Mouse (Mus musculus) cortical plate, adult 2 months (tissue): Measurements from ENCODE around the gene Appbp2.

Source experiments
- CTCF ChIP-seq: fragments of 200-500 bp; IDR thresholded peaks from 2 replicates; pipeline ENCODE4 v1.5.1; 2011; ENCODE audit warnings: mild to moderate bottlenecking, control low read depth, low read length; ENCODE audit not compliant: insufficient read depth; ENCODE audit errors: extremely low read depth
- POLR2A ChIP-seq: fragments of 200-500 bp; IDR thresholded peaks from 2 replicates; pipeline ENCODE4 v1.6.1; 2011; ENCODE audit warnings: mild to moderate bottlenecking, low read length, control low read depth; ENCODE audit not compliant: insufficient read depth; ENCODE audit errors: extremely low read depth

- peak; percentile 48; the same call in 1 of the 2 replicates for TF ChIP-seq CTCF
- no peak for TF ChIP-seq POLR2A
Measured at GRCm38 (mm10) chr11:85261192-85261591, 26.3 kb upstream of the Appbp2 start.
